Mouse (Mus musculus): ENCODE measurements around the gene Col13a1.

The Col13a1 gene

DNA sequence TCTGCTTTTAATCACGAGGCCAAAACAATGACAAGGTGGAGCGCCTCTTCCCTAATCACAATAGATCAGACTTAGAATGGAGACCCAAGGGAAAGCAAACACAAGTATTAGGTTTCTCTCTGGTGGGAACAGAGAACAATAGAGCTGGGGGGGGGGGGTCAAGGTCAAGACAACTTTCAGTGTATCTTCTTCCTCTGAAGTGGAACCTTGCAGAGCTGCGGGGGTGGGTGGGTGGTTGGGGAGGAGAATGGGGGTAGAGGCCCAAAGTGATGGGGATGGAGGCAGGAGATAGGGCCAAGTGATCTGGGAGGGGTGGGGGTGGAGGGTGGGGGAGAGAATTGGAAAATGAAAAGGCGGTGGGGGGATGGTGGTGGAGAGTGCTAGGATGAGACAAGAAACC is 149.9 kb downstream of the Col13a1 start:
- no peak for DNase-seq (ENCODE audit: low read depth, low spot score)

DNA sequence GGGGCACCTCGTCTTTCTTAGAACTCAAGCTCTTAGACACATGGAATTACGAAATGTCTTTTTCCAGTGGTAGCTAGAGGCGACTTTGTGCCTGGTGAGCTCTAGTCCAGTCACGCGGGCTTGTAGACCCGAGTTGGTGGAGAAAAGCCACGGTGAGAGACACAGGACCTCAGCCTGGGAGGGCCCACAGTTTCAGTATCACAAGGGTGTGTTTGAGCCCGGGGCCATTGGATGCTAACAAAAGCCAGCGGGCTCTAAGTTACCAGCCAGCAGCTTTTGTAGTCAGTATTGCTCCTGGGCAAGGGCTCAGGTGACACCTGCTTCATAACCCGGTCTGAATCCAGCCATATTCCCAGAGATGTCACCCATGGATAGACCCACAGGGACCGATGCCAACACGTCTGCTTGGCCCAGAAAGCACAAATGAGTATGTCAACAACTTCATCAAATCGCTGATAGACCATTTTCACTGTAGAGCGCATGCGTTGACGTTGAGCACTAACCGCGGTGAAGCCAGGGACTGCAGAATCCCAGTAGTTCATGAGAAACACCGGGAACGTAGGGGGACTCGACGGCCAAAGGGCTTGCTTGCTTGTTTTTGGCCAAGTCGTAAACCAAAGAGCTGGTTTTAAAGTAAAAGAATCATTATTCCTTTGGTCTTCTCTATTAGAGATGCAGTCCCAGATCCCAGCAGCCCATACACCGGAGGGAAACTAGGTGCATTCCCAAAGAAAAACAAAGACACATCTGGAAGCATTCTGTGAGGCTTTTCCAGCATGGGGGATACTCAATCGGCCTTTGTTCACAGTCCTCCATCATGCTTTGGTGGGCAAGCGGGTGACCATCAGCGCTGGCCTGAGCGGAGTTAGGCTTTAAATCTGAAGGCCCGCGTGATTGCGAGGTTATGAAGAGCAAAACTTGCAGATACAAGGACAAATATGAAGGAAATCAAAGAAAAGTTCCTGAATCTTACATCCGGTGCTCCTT is 150.7 kb downstream of the Col13a1 start:
- no peak for DNase-seq (ENCODE audit: low read depth, low spot score)

DNA sequence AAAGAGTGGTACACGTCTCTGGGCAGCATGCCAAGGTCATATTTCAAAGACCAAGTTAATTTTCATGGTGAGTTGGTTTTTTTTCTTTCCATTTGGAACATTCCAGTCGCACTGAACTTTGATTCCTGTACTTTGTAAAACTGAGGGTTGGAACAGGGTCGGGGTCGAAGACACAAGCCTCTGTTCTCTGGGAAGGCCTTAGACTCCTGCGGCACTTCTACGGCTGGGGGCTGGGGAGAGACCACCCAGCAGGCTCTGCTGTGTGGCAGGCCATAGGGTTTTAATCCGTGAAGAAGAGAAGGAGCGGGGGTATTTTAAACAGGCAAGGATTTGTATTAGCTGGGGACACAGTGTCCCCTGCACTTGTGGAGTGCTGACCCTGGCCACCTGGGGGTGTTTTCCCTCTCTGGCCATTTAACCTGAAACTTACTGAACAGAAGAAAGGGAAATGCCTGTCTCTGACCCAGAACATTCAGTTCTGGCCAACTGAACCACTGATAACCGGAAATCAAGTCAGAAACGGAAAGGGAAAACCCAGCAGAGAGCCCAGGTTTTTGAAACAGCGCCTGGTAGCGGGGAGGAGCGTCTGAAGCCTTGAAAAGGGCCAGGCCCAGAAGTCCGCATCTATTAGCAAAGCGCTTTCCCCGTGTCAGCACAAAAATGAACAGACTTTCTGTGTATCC is 152.0 kb downstream of the Col13a1 start:
- no peak for DNase-seq (ENCODE audit: low read depth, low spot score)

- DNase-seq (ENCODE audit: low read depth, low spot score), result no peak
Measured at GRCm38 (mm10) chr10:61825979-61826752, 152.7 kb downstream of the Col13a1 start.

GRCm38 (mm10) chr10:61825536-61825935 is 153.4 kb downstream of the Col13a1 start:
- DNase-seq (ENCODE audit: low read depth, low spot score), result no peak

DNA sequence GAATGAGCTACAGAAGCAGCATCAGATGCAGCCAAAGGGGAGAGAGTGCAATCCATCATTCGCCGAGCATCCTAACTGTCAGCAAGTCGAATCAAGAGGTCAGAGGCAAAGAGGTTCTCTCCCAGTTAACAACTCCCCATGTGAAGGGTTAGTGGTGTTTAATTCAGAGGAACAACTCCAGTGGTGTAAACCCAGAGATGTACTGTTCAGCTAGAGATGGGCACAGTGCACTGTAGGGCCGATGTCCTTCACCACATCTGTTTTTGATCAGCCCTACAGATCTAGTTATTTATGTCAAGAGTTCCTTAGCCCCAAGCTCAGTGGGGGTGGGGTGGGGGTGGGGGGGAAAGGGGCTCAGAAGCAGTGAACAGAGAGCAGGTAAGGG is 155.2 kb downstream of the Col13a1 start:
- DNase-seq (ENCODE audit: low read depth, low spot score), result no peak

DNA sequence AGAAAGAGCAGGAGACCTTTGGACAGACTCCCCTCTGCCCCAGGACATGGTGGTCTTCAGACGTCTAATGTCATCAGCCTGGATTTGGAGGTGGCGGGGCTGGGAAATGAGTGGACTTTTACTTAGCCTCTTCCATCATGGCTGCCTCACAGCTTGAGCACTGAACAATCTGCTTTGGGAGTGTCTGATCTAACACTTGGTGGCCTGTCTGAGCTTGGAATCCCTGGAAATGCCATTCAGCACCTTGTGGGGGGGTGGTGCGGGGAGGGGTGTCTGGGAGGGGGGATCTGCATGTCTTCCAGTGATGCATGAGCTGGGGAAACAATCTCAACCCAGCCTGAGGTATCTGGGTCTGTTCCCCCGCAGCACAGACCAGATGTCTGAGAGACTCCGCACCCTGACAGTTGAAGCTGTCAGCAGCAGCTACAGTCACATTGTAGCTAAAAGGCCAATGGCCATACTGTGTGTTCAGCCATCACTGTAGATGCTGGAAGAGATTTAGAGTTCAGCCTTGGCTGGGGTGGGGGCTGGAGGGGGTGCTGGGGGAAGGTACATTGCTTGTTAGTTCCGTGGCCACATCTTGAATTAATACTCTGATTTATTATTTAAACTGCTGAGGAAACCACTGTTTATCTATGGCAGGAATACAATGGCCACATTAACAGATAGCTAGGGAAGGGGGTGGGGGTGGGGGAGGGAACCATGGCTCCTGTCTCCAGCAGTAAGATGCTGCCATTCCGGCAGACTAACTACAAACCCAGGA is 155.8 kb downstream of the Col13a1 start:
- DNase-seq (ENCODE audit: low read depth, low spot score), result no peak

GRCm38 (mm10) chr10:61820050-61820449 is 158.9 kb downstream of the Col13a1 start:
- no peak for DNase-seq (ENCODE audit: low read depth, low spot score)

DNA sequence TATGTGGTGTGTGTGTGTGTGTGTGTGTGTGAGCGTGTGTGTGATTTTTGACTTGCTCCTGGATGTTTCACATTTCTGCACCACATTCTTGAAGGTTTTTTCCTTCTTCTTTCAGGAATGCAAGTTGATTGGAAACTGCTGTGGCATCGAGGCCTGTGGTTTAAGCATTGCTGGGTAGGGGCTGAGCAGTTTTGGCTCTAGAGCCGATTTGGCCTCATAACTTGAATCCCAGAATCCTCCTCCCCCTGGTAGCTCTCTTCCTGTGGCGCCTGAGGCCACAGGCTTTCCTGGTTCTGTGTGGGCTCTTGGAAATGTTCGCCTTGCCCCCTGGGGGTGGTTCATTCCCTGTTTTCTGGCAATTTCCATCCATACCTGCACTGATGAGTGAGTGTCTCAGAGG is 166.9 kb downstream of the Col13a1 start:
- DNase-seq (ENCODE audit: low read depth, low spot score), result no peak

DNA sequence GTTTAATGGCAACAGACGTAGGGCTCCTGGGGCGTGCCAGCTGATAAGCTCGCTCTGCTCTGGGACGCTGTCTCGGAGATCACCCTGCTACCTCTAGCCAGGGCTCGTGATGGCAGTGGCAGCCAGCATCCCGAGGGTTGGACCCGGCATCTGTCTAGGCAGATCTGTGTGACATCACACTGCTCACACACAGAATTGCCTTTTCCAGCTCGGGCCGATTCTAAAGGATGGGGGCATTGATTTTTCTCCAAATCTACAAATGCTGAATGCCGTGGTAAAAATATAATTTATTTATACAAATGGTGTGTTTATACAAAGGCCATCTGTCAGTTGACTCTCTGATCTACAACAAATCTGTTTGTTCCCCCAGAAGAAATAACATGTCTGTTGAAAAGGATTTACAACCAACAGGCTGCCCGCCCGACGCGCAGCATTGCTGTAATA is 180.8 kb downstream of the Col13a1 start:
- DNase-seq (ENCODE audit: low read depth, low spot score), result peak; percentile 40

DNA sequence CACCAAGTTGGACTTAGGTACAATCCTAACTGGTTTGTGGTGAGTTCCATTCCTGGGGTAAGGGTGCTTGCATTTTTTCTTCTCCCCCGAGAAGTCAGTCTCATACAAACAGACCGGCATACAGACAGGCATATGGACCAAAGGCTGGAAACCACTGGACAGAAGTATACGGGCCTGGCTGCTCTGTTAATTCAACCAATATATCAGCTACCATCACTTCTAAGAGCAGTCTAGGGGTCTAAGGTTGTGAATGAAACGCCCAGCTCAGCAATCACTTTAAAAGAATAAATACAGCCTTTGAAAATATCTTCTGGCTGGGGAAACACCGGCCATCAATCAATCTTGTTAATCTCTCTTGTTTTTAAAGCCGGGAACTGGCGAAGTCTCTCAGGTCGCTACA is 183.4 kb downstream of the Col13a1 start:
- DNase-seq (ENCODE audit: low read depth, low spot score), result no peak

GRCm38 (mm10) chr10:61794971-61795370 is 183.9 kb downstream of the Col13a1 start:
- DNase-seq (ENCODE audit: low read depth, low spot score), result no peak

- DNase-seq (ENCODE audit: low read depth, low spot score), result no peak
Measured at GRCm38 (mm10) chr10:61793015-61793414, 185.9 kb downstream of the Col13a1 start.

DNA sequence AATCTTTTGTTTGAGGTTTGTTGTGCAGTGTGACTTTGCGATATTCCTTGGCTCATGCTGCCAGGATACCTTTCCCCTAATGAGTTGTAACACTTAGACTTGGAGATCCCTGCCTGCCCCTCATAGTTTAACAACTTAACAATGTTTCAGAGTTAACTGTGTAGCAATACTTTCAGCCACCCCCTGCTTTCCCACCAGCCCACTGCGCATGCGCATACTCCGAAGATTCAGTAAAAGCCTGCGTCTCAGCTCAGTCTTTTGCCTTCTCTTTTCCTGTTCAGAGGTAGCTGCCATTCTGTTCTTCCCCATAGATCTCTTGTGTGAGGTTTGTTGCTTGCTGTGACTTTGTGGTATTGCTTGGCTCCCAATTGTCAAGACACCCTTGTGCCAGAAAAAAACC is 190.4 kb downstream of the Col13a1 start:
- DNase-seq (ENCODE audit: low read depth, low spot score), result no peak
